Mouse (Mus musculus) cerebellum, postnatal 36 days (tissue): ENCODE measurements around the gene Igsf10.

Source experiments
- DNase-seq, 2 experiments: peaks; one replicate each; pipeline ENCODE4 v3.0.0; 2021 to 2022; ENCODE audit warnings: mixed read lengths in 2 of 2

Igsf10 gene

DNA sequence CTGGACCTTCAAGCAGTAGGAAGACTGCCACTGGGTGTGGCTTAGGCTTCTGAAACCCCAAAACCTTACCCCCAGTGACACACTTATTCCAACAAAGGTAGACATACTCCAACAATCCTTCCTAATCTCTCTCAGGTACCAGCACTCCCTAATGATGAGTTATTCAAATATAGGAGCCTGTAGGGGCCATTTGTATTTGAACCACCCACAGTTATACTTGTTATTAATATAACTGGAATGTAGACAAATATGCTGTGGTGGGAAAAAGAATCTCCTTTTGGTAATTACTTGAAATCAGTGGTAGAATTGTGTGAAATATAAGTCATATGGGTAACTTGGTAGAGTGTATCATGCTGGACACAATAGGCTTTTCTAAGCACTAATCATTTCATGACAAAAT lies 65.6 kb downstream of the Igsf10 start:
- DNase-seq, result no peak

DNA sequence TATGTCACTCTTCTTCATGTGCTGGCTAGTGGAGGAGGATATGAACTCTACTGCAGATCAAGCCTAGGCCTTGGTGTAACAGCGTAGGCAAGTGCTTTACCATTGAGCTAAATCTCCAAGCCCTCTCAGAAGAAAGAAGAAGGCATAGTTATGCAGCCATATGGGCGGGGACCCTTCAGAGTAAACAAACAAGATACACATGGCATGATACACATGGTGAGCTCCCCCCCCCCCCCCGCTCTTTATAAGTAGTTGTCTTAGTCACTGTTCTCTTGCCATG lies 66.0 kb downstream of the Igsf10 start:
- no peak for DNase-seq

DNA sequence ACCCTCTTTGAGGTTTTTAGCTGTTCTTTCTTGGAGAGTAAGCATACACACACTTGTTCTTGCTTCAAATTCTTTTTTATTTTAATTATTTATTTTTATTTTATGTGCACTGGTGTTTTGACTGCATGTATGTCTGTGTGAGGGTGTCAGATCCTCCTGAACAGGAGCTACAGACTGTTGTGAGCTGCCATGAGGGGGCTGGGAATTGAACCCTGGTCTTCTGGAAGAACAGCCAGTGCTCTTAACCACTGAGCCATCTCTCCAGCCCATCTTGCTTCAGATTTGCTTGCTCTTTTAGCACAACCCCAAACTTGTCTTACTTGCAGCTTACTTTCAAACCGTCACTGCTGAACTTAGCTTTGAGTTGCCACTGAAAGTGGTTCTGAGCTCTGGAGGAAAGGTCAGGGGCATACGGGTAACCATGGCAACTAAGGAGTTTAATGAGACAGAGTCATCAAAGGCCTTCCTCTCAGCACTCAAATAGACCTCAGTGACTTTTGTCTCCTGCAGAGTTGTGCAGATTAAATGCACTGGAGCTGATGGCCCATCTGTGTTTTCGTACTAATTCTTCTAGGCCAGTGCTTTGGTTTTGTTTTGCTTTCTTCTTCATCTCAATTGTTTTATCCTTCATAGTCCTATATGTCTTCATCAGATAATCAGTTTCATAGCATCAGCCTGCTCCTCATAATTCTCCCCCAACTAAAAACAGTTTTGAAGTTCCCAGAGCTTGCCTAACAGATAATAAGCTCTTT lies 66.5 kb downstream of the Igsf10 start:
- DNase-seq, result no peak

DNA sequence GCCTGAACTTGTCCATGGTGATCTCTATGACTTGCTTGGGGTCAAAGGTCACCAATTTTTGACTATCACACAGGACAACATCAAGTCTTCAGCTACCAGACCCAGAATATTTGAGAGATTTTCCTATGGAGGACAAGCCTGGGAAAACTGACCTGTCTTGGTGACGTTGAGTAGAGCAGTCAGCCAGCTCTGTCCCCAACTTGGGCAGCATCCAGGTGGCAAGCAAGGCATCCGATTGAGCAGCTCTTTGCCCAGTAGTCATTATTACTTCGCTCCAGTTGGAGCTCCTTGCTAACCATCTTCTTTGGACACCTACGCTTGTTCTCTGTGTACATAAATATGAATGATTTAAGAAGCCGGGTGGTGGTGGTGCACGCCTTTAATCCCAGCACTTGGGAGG lies 73.4 kb downstream of the Igsf10 start:
- peak; percentile 26 to 34 for DNase-seq
